Mouse (Mus musculus): ENCODE results near the gene Gm21983. TPM values are rescaled to one million over a fixed set of nuclear protein-coding genes. Genes with fewer than 3 reads are reported as not detected.

Gm21983 gene
- 0.08 TPM in 1 of 2 replicates, not detected in the other for polyA plus RNA-seq (2012; rRNA removed)

DNA sequence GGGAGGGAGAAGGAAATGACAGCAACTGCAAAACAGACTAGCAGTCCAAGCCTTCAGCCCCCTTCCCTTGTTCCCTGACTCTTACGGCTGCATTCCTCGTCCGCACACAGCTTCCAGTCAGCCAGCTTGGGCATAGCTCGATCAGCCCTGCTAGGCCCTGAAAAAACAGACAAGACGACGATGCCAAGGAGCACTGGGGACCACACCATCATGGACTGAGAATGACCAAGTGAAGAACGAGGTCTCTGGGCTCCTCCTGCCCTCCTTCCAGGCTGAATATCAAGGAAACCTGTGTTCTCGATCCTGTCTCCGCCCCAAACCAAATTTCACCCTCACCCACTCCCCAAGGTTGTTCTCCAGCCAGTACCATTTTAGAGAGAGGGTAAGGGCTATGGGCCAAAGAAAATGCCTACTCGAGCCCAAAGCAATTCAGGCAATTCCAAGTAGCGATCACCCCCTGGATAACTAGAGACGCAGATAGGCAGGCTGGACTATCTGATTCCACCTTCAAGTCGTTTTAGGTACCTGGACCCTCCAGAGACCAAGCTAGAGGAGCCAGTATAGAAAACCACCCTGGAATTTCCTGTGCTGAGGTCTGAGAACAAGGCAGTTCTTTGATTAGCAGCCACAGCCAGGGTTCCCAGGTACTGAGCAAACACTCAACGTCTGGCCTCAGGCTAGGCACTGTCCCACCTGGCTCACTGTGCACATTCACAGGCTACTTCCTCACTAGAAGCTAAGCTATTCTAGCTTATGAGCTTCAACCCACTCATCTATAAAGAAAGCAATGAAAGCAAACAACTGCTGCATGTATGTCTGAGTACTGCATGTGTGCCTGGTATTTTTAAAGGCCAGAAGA is at the start of gene Gm21983, which contains the start of gene Mia:
TSS of gene Gm21983 (minus strand) at position 250 of the 859 bp plus-strand sequence.
TSS of gene Mia (minus strand) at position 321 of the 859 bp plus-strand sequence.

DNA sequence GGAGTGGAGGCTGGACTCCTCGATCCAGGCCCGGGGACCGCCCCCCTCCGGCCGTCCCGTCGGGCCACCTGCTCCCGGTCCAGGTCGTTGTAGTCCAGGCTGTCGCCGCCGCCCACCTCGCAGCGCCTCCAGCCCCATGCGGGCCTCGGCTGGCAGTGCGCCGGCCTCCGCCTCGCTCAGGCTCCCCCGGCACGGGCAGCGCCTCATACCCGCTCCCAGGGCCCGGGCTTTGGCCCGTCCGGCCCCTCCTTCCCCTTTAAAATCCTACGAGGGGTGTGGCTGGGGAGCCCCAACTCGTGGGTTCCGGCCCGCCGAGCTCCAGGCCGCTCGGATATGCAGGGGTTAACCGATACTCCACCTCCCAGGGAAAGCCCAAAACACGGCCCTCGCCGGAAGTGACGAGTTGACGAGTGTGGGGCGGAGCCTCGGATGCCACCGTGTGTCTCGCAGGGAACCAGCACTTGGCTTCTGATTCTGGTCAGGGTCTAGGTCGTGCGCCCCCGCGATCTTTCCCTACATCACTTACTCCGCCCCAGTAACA is 47.5 kb upstream of the Gm21983 start, which contains the start of gene Itpkc:
TSS of gene Itpkc (minus strand) at position 381 of the 541 bp plus-strand sequence.

GRCm38 (mm10) chr7:27195681-27196611 is 15.1 kb upstream of the Gm21983 start, which contains the start of the genes BC024978 and Snrpa:
Gene BC024978 (plus strand): TSS chr7:27195781.
Gene Snrpa (minus strand): TSS chr7:27196271.

GRCm38 (mm10) chr7:27178324-27179216 is 2.3 kb downstream of the Gm21983 start, which contains the start of gene Rab4b:
Gene Rab4b (minus strand): TSS chr7:27178896.

GRCm38 (mm10) chr7:27166614-27167474 is 14.0 kb downstream of the Gm21983 start, which contains the start of gene Egln2:
Gene Egln2 (minus strand): TSS chr7:27166802.

GRCm38 (mm10) chr7:27153205-27153764 is 27.6 kb downstream of the Gm21983 start, which contains the start of gene Cyp2t4:
Gene Cyp2t4 (plus strand): TSS chr7:27153714.

GRCm38 (mm10) chr7:27119676-27120075 is 61.2 kb downstream of the Gm21983 start, which contains the start of gene Cyp2f2:
Gene Cyp2f2 (plus strand): TSS chr7:27119909.

Other genes with a start within 250 kb of the Gm21983 start
- gene Cyp2a22, start 241.7 kb downstream of the Gm21983 start, polyA plus RNA-seq (2012; rRNA removed): 0.40 and 0.50 TPM in 2 replicates
- gene Cyp2a12, start 152.0 kb downstream of the Gm21983 start, polyA plus RNA-seq (2012; rRNA removed): 1.6 and 2.0 TPM in 2 replicates
- 0.06 and 0.10 TPM in 2 replicates for gene Cyp2f2, start 61.2 kb downstream of the Gm21983 start, polyA plus RNA-seq (2012; rRNA removed)
- gene Cyp2t4, start 27.4 kb downstream of the Gm21983 start, polyA plus RNA-seq (2012; rRNA removed): not detected in 2 replicates
- gene Egln2, start 14.3 kb downstream of the Gm21983 start, polyA plus RNA-seq (2012; rRNA removed): 20.7 and 22.5 TPM in 2 replicates
- 14.7 and 15.5 TPM in 2 replicates for gene Rab4b, start 2.2 kb downstream of the Gm21983 start, polyA plus RNA-seq (2012; rRNA removed)
- 0.12 and 0.54 TPM in 2 replicates for gene Mia, start 71 bp upstream of the Gm21983 start, polyA plus RNA-seq (2012; rRNA removed)
- 1.6 and 2.1 TPM in 2 replicates for gene BC024978, start 14.7 kb upstream of the Gm21983 start, polyA plus RNA-seq (2012; rRNA removed)
- gene Snrpa, start 15.2 kb upstream of the Gm21983 start, polyA plus RNA-seq (2012; rRNA removed): 95.8 and 103 TPM in 2 replicates
- 1.8 and 2.1 TPM in 2 replicates for gene Itpkc, start 47.6 kb upstream of the Gm21983 start, polyA plus RNA-seq (2012; rRNA removed)
- gene Coq8b, start 51.9 kb upstream of the Gm21983 start, polyA plus RNA-seq (2012; rRNA removed): 8.3 and 9.1 TPM in 2 replicates
- 1.4 and 2.1 TPM in 2 replicates for gene Numbl, start 77.3 kb upstream of the Gm21983 start, polyA plus RNA-seq (2012; rRNA removed)
- gene Ltbp4, start 156.6 kb upstream of the Gm21983 start, polyA plus RNA-seq (2012; rRNA removed): 4.1 and 4.5 TPM in 2 replicates
- gene Shkbp1, start 174.9 kb upstream of the Gm21983 start, polyA plus RNA-seq (2012; rRNA removed): 16.5 and 19.7 TPM in 2 replicates
- gene Gm20479, start 176.3 kb upstream of the Gm21983 start, polyA plus RNA-seq (2012; rRNA removed): 0.16 TPM in 1 of 2 replicates, not detected in the other

Measured in liver, embryonic 14 days (tissue).